8 mouse cellular contexts compared by ENCODE assay signal in the genomic region with DNA sequence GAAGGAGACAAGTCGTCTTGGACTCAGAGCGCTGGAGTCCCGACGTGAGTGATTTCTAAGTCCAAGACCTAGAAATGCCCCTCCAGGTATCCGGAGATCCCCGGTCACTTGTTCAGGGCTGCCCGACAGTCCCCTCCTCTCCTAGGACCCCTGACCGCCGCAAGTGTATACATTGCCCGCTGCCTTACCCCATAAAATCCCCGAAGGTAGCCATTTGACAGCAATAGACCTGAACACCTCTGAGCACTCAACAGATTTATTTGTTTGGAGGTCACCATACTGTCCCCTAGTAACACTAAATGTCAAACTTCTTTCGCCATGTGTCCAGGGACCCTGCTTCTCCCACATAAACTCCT. TPM values are rescaled to one million over a fixed set of nuclear protein-coding genes. Genes with fewer than 3 reads are reported as not detected.
A peak's percentile ranks its signal among the peaks of the same experiment; 100 is the strongest.
DNase-seq lines count a peak whose midpoint lies in the region; ATAC-seq and TF ChIP-seq lines count a peak whose summit lies in the region.

No protein-coding gene starts in this region.

- H3K27me3 ChIP-seq in heart, embryonic 14.5 days (ENCODE audit: control insufficient read depth, insufficient read depth, low read length), result no peaks in the 10 kb centered on the region
- H3K27me3 ChIP-seq in G1E (ENCODE audit: insufficient read depth, low read length), result peaks cover 7% of the 10 kb centered on the region
- H3K27me3 ChIP-seq in hindbrain, embryonic 11.5 days (ENCODE audit: control insufficient read depth, insufficient read depth, low read length), result no peaks in the 10 kb centered on the region
- H3K27me3 ChIP-seq in midbrain, embryonic 11.5 days (ENCODE audit: control insufficient read depth, insufficient read depth, low read length), result no peaks in the 10 kb centered on the region

- no peaks in the 10 kb centered on the region for H3K9me3 ChIP-seq in heart, embryonic 14.5 days (ENCODE audit: control insufficient read depth, low read length)
- H3K9me3 ChIP-seq in G1E (replicated peaks), result no peaks in the 10 kb centered on the region
- H3K9me3 ChIP-seq in hindbrain, embryonic 11.5 days (ENCODE audit: control insufficient read depth, low read length), result no peaks in the 10 kb centered on the region
- H3K9me3 ChIP-seq in midbrain, embryonic 11.5 days (ENCODE audit: control insufficient read depth, low read length), result no peaks in the 10 kb centered on the region

- H3K36me3 ChIP-seq in heart, embryonic 14.5 days (ENCODE audit: control insufficient read depth, insufficient read depth, low read length), result no peaks in the 10 kb centered on the region
- no peaks in the 10 kb centered on the region for H3K36me3 ChIP-seq in G1E (replicated peaks)
- no peaks in the 10 kb centered on the region for H3K36me3 ChIP-seq in hindbrain, embryonic 11.5 days (ENCODE audit: control insufficient read depth, insufficient read depth, low read length)
- no peaks in the 10 kb centered on the region for H3K36me3 ChIP-seq in midbrain, embryonic 11.5 days (ENCODE audit: control insufficient read depth, insufficient read depth, low read length)

- 29% methylated on average over 12 of the region's 12 CpGs for WGBS in heart, embryonic 14.5 days
- 25% methylated on average over 12 of the region's 12 CpGs for WGBS in hindbrain, embryonic 11.5 days
- WGBS in midbrain, embryonic 11.5 days, result 30% methylated on average over 12 of the region's 12 CpGs

- peak overlapping the region; percentile 33 to 37 for H3K4me3 ChIP-seq in heart, embryonic 14.5 days (ENCODE audit: control insufficient read depth in 1 of 2, insufficient read depth in 1 of 2, low read depth in 1 of 2, low read length in 2 of 2)
- peak overlapping the region; percentile 30; the same call in 1 of the 2 replicates for H3K4me3 ChIP-seq in G1E (ENCODE audit: low read depth, low read length)
- H3K4me3 ChIP-seq in hindbrain, embryonic 11.5 days (ENCODE audit: low read depth, low read length), result peak overlapping the region; percentile 12; the same call in 1 of the 2 replicates
- H3K4me3 ChIP-seq in midbrain, embryonic 11.5 days (ENCODE audit: low read depth, low read length), result peak overlapping the region; percentile 14

- no peaks in the 10 kb centered on the region; a peak in 1 of 4 replicates for H3K4me1 ChIP-seq in heart, embryonic 14.5 days (ENCODE audit: control insufficient read depth in 2 of 2, insufficient read depth in 2 of 2, low read length in 2 of 2)
- peaks cover 14% of the 10 kb centered on the region for H3K4me1 ChIP-seq in G1E (ENCODE audit: insufficient read depth, low read depth, low read length)
- H3K4me1 ChIP-seq in hindbrain, embryonic 11.5 days (replicated peaks; ENCODE audit: control insufficient read depth, insufficient read depth, low read length), result no peaks in the 10 kb centered on the region
- H3K4me1 ChIP-seq in midbrain, embryonic 11.5 days (ENCODE audit: control insufficient read depth, insufficient read depth, low read length), result no peaks in the 10 kb centered on the region

- H3K27ac ChIP-seq in heart, embryonic 14.5 days (replicated peaks in 1 of 2; ENCODE audit: control insufficient read depth in 1 of 2, insufficient read depth in 1 of 2, low read depth in 2 of 2, low read length in 2 of 2), result no peak overlapping the region
- H3K27ac ChIP-seq in hindbrain, embryonic 11.5 days (ENCODE audit: low read depth, low read length), result no peak overlapping the region
- H3K27ac ChIP-seq in midbrain, embryonic 11.5 days (ENCODE audit: low read depth, low read length), result no peak overlapping the region

- peak overlapping the region; percentile 60 for H3K9ac ChIP-seq in heart, embryonic 14.5 days (ENCODE audit: low read length)
- H3K9ac ChIP-seq in hindbrain, embryonic 11.5 days (ENCODE audit: low read depth, low read length), result no peak overlapping the region
- H3K9ac ChIP-seq in midbrain, embryonic 11.5 days (ENCODE audit: low read length), result 0 out of 2 replicates have a peak overlapping the region, but pooled peaks have one; percentile 30

- no peak for DNase-seq in heart, postnatal 4 days
- no peak for DNase-seq in G1E (ENCODE audit: low spot score)
- no peak for DNase-seq in hindbrain, embryonic 11.5 days (ENCODE audit: low spot score)
- DNase-seq in midbrain, embryonic 11.5 days (ENCODE audit: low spot score, missing footprints), result no peak
- DNase-seq in embryo, embryonic 10 days (ENCODE audit: low spot score), result no peak
- no peak for DNase-seq in right cerebral cortex, adult 2 months (ENCODE audit: low spot score in 2 of 2)
- DNase-seq in B cell, adult 2 months, result no peak

- no peak for ATAC-seq in heart, embryonic 14.5 days (ENCODE audit: insufficient number of reproducible peaks, insufficient read depth, low FRiP score, low read depth)
- no peak for ATAC-seq in G1E (ENCODE audit: extremely low read depth, insufficient number of reproducible peaks, low FRiP score, poor library complexity, severe bottlenecking)
- ATAC-seq in hindbrain, embryonic 11.5 days (ENCODE audit: low FRiP score), result peak; percentile 51; the same call in 1 of the 2 replicates
- ATAC-seq in midbrain, embryonic 11.5 days (ENCODE audit: low FRiP score), result peak; percentile 11; the same call in 1 of the 2 replicates

- no peak for TF ChIP-seq CTCF in G1E (IDR thresholded peaks at IDR 0.05; ENCODE audit: low read depth, low read length)

- H3K4me2 ChIP-seq in heart, embryonic 14.5 days (ENCODE audit: low read length), result peak overlapping the region; percentile 64
- H3K4me2 ChIP-seq in hindbrain, embryonic 11.5 days (replicated peaks; ENCODE audit: low read depth, low read length), result peak overlapping the region; percentile 36
- peak overlapping the region; percentile 42 for H3K4me2 ChIP-seq in midbrain, embryonic 11.5 days

RNA-seq across cellular contexts. Expression of a gene that starts 1.0 kb away (rescaled TPM):
- polyA plus RNA-seq in heart, embryonic 14.5 days (2014; fragmentation: Nextera tagmentation; extraction: Ambion mirVana), result 0.54 and 0.74 TPM in 2 replicates
- 1 to 10 TPM; 2.3 to 2.7 TPM for total RNA-seq in heart, postnatal 4 days (2021)
- total RNA-seq in G1E (2014; fragmentation: Nextera tagmentation) (not detected in 2 replicates), G1E (2017) (0.12 and 0.27 TPM in 2 replicates)
- polyA plus RNA-seq in G1E (2012), result 0.05 TPM in 1 of 2 replicates, not detected in the other
- polyA plus RNA-seq in hindbrain, embryonic 11.5 days (2014; fragmentation: Nextera tagmentation; extraction: Ambion mirVana), result 0.07 and 0.25 TPM in 2 replicates
- polyA plus RNA-seq in midbrain, embryonic 11.5 days (2014; fragmentation: Nextera tagmentation; extraction: Ambion mirVana), result not detected in 2 replicates

RNA-seq across cellular contexts. Expression of a gene that starts 8.8 kb away (rescaled TPM):
- 194 and 196 TPM in 2 replicates for polyA plus RNA-seq in heart, embryonic 14.5 days (2014; fragmentation: Nextera tagmentation; extraction: Ambion mirVana)
- total RNA-seq in heart, postnatal 4 days (2021), result 100 to 1,000 TPM; 101 to 115 TPM
- total RNA-seq in G1E (2014; fragmentation: Nextera tagmentation) (129 and 156 TPM in 2 replicates), G1E (2017) (50.9 and 54.9 TPM in 2 replicates)
- polyA plus RNA-seq in G1E (2012), result 61.2 and 70.2 TPM in 2 replicates
- 45.7 and 49.3 TPM in 2 replicates for polyA plus RNA-seq in hindbrain, embryonic 11.5 days (2014; fragmentation: Nextera tagmentation; extraction: Ambion mirVana)
- polyA plus RNA-seq in midbrain, embryonic 11.5 days (2014; fragmentation: Nextera tagmentation; extraction: Ambion mirVana), result 36.3 and 36.9 TPM in 2 replicates

RNA-seq across cellular contexts. Expression of a gene that starts 16.9 kb away (rescaled TPM):
- polyA plus RNA-seq in heart, embryonic 14.5 days (2014; fragmentation: Nextera tagmentation; extraction: Ambion mirVana), result 33.5 TPM in 2 replicates
- total RNA-seq in heart, postnatal 4 days (2021), result 10 to 100 TPM; 26.1 to 26.4 TPM
- total RNA-seq in G1E (2014; fragmentation: Nextera tagmentation) (59.1 and 66.0 TPM in 2 replicates), G1E (2017) (21.6 and 25.5 TPM in 2 replicates)
- 6.4 and 11.4 TPM in 2 replicates for polyA plus RNA-seq in G1E (2012)
- polyA plus RNA-seq in hindbrain, embryonic 11.5 days (2014; fragmentation: Nextera tagmentation; extraction: Ambion mirVana), result 35.6 and 47.7 TPM in 2 replicates
- 42.8 and 44.4 TPM in 2 replicates for polyA plus RNA-seq in midbrain, embryonic 11.5 days (2014; fragmentation: Nextera tagmentation; extraction: Ambion mirVana)

RNA-seq across cellular contexts. Expression of a gene that starts 23.0 kb away (rescaled TPM):
- polyA plus RNA-seq in heart, embryonic 14.5 days (2014; fragmentation: Nextera tagmentation; extraction: Ambion mirVana), result 6.2 and 7.8 TPM in 2 replicates
- total RNA-seq in heart, postnatal 4 days (2021), result 10 to 100 TPM; 11.9 to 12.0 TPM
- not detected in 2 replicates for total RNA-seq in G1E (2014; fragmentation: Nextera tagmentation)
- 0.16 and 0.41 TPM in 2 replicates for total RNA-seq in G1E (2017)
- polyA plus RNA-seq in G1E (2012), result 0.04 TPM in 2 replicates
- 1.9 and 2.5 TPM in 2 replicates for polyA plus RNA-seq in hindbrain, embryonic 11.5 days (2014; fragmentation: Nextera tagmentation; extraction: Ambion mirVana)
- polyA plus RNA-seq in midbrain, embryonic 11.5 days (2014; fragmentation: Nextera tagmentation; extraction: Ambion mirVana), result 1.1 and 2.2 TPM in 2 replicates

RNA-seq across cellular contexts. Expression of a gene that starts 34.1 kb away (rescaled TPM):
- polyA plus RNA-seq in heart, embryonic 14.5 days (2014; fragmentation: Nextera tagmentation; extraction: Ambion mirVana), result 18.5 and 24.0 TPM in 2 replicates
- 10 to 100 TPM; 23.6 to 23.9 TPM for total RNA-seq in heart, postnatal 4 days (2021)
- total RNA-seq in G1E (2014; fragmentation: Nextera tagmentation) (25.1 and 36.1 TPM in 2 replicates), G1E (2017) (27.9 and 30.8 TPM in 2 replicates)
- polyA plus RNA-seq in G1E (2012), result 10.8 and 11.4 TPM in 2 replicates
- 16.1 and 18.7 TPM in 2 replicates for polyA plus RNA-seq in hindbrain, embryonic 11.5 days (2014; fragmentation: Nextera tagmentation; extraction: Ambion mirVana)
- polyA plus RNA-seq in midbrain, embryonic 11.5 days (2014; fragmentation: Nextera tagmentation; extraction: Ambion mirVana), result 12.8 and 14.1 TPM in 2 replicates

Comparison
In these comparisons a context has a peak if more than half of its experiments do, and no peak if none do; other contexts are left out.
1. ATAC-seq: peak in hindbrain, embryonic 11.5 days (single experiment) and midbrain, embryonic 11.5 days (single experiment); none in heart, embryonic 14.5 days (single experiment) and G1E (single experiment).
2. Peak in every context shown above with its lines, with median percentiles within 50 percentile points of each other: H3K4me2 ChIP-seq and H3K4me3 ChIP-seq.